Mouse (Mus musculus): Measurements from ENCODE around the gene Wdr11. TPM values are rescaled to one million over a fixed set of nuclear protein-coding genes. Genes with fewer than 3 reads are reported as not detected.

The Wdr11 gene
- total and polyA plus RNA-seq, 3 experiments, result 15.9 to 39.4 TPM; not detected in 1

GRCm38 (mm10) chr7:129636992-129637391 lies 45.3 kb downstream of the Wdr11 start:
- Histone ChIP-seq H3K4me1 (ENCODE audit: control insufficient read depth in 1 of 2, insufficient read depth in 2 of 2, low read length in 2 of 2) (no peaks in the 10 kb centered on the region), H3K27ac (ENCODE audit: control insufficient read depth, low read depth, low read length) (no peak overlapping the region), H3K9me3 (replicated peaks; ENCODE audit: insufficient read depth, low read length) (no peaks in the 10 kb centered on the region), H3K4me3 (ENCODE audit: control insufficient read depth in 1 of 2, insufficient read depth in 1 of 2, low read depth in 2 of 2, low read length in 2 of 2) (no peak overlapping the region), H3K79me2 (ENCODE audit: control insufficient read depth, insufficient read depth, low read length, poor library complexity) (no peaks in the 10 kb centered on the region), H3K36me3 (ENCODE audit: control insufficient read depth in 1 of 2, insufficient read depth in 2 of 2, low read length in 2 of 2) (peaks cover 0 to 2% of the 10 kb centered on the region in 2 experiments; a peak in 2 of 4 replicates), H3K27me3 (ENCODE audit: control insufficient read depth in 1 of 2, insufficient read depth in 2 of 2, low read length in 2 of 2) (no peaks in the 10 kb centered on the region), H3K9ac (ENCODE audit: control insufficient read depth, low read depth, low read length, poor library complexity, severe bottlenecking) (no peak overlapping the region)
- TF ChIP-seq CHD2 (IDR thresholded peaks at IDR 0.05; ENCODE audit: low read length) (no peak), MYC (IDR thresholded peaks at IDR 0.05; ENCODE audit: low read depth, low read length) (no peak), MAZ (IDR thresholded peaks at IDR 0.05; ENCODE audit: low read depth, low read length) (no peak), USF1 (IDR thresholded peaks at IDR 0.05; ENCODE audit: low read depth, low read length) (no peak), MAX (IDR thresholded peaks at IDR 0.05; ENCODE audit: low read length) (no peak), ZNF384 (IDR thresholded peaks at IDR 0.05; ENCODE audit: low read depth, low read length) (no peak), CTCF (IDR thresholded peaks at IDR 0.05 in 2 of 3, conservative IDR thresholded peaks at IDR 0.05 in 1 of 3; ENCODE audit: control insufficient read depth in 1 of 3, insufficient read depth in 1 of 3, low read depth in 2 of 3, low read length in 3 of 3, poor library complexity in 1 of 3, severe bottlenecking in 1 of 3) (no peak), CHD1 (IDR thresholded peaks at IDR 0.05; ENCODE audit: low read depth, low read length) (no peak), MXI1 (IDR thresholded peaks at IDR 0.05; ENCODE audit: low read depth, low read length) (no peak), TAL1 (IDR thresholded peaks at IDR 0.05; ENCODE audit: low read length) (no peak), UBTF (IDR thresholded peaks at IDR 0.05; ENCODE audit: borderline replicate concordance, insufficient read depth, low read depth, low read length) (no peak), GABPA (IDR thresholded peaks at IDR 0.05; ENCODE audit: low read depth, low read length) (no peak), TBP (IDR thresholded peaks at IDR 0.05; ENCODE audit: low read depth, low read length) (no peak)
- no peak for DNase-seq (ENCODE audit: low read depth, low spot score)

GRCm38 (mm10) chr7:129637906-129638475 lies 46.3 kb downstream of the Wdr11 start:
- H3K4me1 ChIP-seq (ENCODE audit: control insufficient read depth in 1 of 2, insufficient read depth in 2 of 2, low read length in 2 of 2), result no peaks in the 10 kb centered on the region
- H3K9me3 ChIP-seq (replicated peaks; ENCODE audit: insufficient read depth, low read length), result no peaks in the 10 kb centered on the region
- no peak for DNase-seq (ENCODE audit: low read depth, low spot score)
- H3K27me3 ChIP-seq (ENCODE audit: control insufficient read depth in 1 of 2, insufficient read depth in 2 of 2, low read length in 2 of 2), result no peaks in the 10 kb centered on the region
- H3K4me3 ChIP-seq (ENCODE audit: control insufficient read depth in 1 of 2, insufficient read depth in 1 of 2, low read depth in 2 of 2, low read length in 2 of 2), result no peak overlapping the region
- H3K9ac ChIP-seq (ENCODE audit: control insufficient read depth, low read depth, low read length, poor library complexity, severe bottlenecking), result no peak overlapping the region
- no peak overlapping the region for H3K27ac ChIP-seq (ENCODE audit: control insufficient read depth, low read depth, low read length)
- H3K36me3 ChIP-seq (ENCODE audit: control insufficient read depth in 1 of 2, insufficient read depth in 2 of 2, low read length in 2 of 2), result peaks cover 0 to 2% of the 10 kb centered on the region in 2 experiments; a peak in 2 of 4 replicates
- no peak for TF ChIP-seq TCF12 (IDR thresholded peaks at IDR 0.05; ENCODE audit: low read depth, low read length)
- TF ChIP-seq GATA1 (IDR thresholded peaks at IDR 0.05; ENCODE audit: low read depth, low read length), result no peak
- TF ChIP-seq MYC (IDR thresholded peaks at IDR 0.05; ENCODE audit: low read depth, low read length), result no peak
- no peak for TF ChIP-seq POLR2AphosphoS2 (IDR thresholded peaks at IDR 0.05; ENCODE audit: low read length)
- TF ChIP-seq MAFK (IDR thresholded peaks at IDR 0.05; ENCODE audit: borderline replicate concordance, low read depth, low read length), result no peak
- no peak for TF ChIP-seq KAT2A (conservative IDR thresholded peaks at IDR 0.05; ENCODE audit: low read depth, low read length)
- no peak for TF ChIP-seq ZC3H11A (IDR thresholded peaks at IDR 0.05; ENCODE audit: low read depth, low read length)
- TF ChIP-seq E2F4 (IDR thresholded peaks at IDR 0.05; ENCODE audit: borderline replicate concordance, low read depth, low read length), result no peak
- no peak for TF ChIP-seq ZKSCAN1 (IDR thresholded peaks at IDR 0.05; ENCODE audit: low read depth, low read length)
- TF ChIP-seq TAL1 (IDR thresholded peaks at IDR 0.05; ENCODE audit: low read length), result no peak
- no peak for TF ChIP-seq ZNF384 (IDR thresholded peaks at IDR 0.05; ENCODE audit: low read depth, low read length)
- TF ChIP-seq MAX (IDR thresholded peaks at IDR 0.05; ENCODE audit: low read length), result no peak
- TF ChIP-seq MEF2A (IDR thresholded peaks at IDR 0.05; ENCODE audit: extremely low read depth, insufficient replicate concordance, low read depth, low read length, poor library complexity, severe bottlenecking), result no peak
- TF ChIP-seq ELF1 (IDR thresholded peaks at IDR 0.05; ENCODE audit: low read depth, low read length), result no peak
- no peak for TF ChIP-seq MAZ (IDR thresholded peaks at IDR 0.05; ENCODE audit: low read depth, low read length)
- no peaks in the 10 kb centered on the region for H3K79me2 ChIP-seq (ENCODE audit: control insufficient read depth, insufficient read depth, low read length, poor library complexity)
